Mouse (Mus musculus): ENCODE results near the gene Nat8f6. TPM values are rescaled to one million over a fixed set of nuclear protein-coding genes. Genes with fewer than 3 reads are reported as not detected.
"Not testable (repeated sequence)": the region's sequence is repeated elsewhere in the genome, so short reads cannot be mapped to it uniquely, and the experiment has no call there.

Gene Nat8f6
- polyA plus RNA-seq, 2 experiments from 2014 or later: not detected

DNA sequence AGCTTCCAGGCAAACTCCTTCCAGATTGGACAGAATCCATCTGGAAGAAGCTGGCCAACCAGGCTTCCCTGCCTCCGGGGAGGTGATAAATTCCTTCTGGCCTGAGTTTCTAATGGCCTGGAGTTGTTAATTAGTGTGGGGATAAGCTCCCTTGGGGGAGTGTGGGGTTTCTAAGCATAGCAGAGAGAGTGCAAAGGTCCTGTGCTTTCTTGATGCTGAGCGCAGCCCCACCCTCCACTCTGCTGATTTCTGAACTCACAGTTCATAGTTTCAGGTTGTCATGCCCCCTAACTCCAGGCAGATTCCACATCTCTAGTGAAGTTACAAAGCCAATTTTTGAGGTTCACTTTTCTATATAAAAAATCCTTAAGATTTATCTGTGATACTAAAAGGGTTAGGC is 14.3 kb upstream of the Nat8f6 start:
- not testable (repeated sequence) for ATAC-seq

DNA sequence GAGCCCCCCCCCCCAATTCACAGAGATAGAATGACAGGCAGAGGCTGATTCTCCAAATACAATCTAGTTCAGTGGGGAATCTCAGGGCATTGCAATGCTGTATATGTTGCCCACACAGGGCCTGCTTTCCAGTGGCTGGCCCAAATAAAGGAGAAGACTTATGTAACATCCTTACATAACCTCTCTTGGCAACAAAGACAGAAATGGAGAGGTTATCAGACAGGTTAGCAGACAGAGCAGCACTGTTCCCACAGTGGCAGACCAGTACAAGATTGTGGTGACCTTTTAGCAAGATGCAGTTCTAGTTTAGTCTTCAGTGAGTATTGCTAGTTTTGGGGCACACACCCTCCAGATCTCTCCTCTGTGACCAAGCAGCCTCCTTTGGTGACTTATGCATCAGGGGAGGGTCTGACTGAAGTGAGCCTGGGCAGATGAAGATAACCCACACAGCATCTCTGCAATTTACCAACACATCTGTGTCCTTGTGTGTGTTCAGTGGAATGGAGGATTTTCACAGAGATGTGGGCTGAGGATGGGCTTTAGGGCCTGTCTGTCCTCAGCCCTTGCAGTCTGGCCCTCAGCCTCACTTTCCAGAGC is 13.8 kb upstream of the Nat8f6 start:
- not testable (repeated sequence) for ATAC-seq

DNA sequence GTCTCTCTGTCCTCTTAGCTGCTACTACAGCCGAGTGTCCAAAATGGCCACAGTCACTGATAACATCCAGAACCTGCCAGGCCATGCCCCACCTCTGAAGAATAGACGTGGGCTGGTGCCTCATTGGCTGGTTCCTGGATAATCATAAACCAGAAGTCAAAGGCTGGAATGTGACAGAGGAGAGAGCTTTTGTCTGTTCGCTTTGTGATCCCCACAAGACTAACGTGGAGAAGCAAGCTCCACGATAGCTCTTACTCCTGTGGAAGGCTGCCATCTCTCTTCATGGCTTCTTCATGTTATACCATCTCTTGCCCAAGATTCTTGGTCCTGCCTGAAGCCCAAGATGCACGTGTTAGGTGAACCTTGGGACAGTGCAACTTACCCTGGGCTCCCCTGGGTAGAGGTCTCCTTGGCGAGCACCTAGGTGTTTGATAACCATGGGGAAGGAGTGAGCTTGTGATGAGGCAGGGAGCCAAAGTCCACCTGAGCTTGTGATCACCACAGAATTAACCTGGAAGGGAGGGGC is 11.1 kb upstream of the Nat8f6 start, which contains the start of gene Nat8:
Nat8 (minus strand) TSS at position 287 of the 526 bp plus-strand sequence.
- ATAC-seq: no peak

DNA sequence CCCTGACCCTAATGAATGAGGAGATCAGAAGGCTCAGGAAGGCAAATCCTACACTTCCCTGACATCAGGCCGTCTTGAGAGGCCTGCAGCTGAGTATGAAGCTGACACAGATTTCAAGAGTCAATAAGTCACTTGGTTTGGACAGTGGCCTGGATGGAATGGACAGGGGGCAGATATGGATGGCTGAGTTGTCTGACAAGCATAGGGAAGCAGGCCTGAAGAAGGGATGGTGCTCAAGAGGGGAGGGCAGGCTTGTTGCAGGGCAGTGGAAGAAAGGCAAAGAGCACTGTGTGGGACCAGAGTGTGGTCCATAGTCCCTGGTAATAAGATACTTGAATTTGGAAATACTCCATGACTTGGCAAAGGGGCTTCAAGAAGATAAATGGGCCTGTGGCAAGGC is 8.7 kb upstream of the Nat8f6 start:
- ATAC-seq: no peak

DNA sequence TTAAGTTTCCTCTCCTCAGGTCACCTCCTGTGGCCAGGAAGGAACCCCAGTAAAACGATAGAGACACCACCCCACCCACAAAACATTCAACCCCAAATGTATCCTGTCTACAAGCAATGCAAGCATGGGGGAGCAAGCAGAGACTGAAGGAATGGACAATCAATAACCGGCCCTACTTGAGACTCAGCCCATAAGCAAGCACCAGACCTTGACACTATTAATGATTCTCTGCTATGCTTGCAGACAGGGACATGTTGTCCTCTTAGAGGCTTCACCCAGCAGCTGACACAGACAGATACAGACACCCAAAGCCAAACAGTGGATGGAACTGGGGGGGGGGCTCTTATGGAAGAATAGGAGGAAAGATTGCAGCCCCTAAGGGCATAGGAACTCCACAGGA is 5.1 kb upstream of the Nat8f6 start:
- no peak for ATAC-seq

DNA sequence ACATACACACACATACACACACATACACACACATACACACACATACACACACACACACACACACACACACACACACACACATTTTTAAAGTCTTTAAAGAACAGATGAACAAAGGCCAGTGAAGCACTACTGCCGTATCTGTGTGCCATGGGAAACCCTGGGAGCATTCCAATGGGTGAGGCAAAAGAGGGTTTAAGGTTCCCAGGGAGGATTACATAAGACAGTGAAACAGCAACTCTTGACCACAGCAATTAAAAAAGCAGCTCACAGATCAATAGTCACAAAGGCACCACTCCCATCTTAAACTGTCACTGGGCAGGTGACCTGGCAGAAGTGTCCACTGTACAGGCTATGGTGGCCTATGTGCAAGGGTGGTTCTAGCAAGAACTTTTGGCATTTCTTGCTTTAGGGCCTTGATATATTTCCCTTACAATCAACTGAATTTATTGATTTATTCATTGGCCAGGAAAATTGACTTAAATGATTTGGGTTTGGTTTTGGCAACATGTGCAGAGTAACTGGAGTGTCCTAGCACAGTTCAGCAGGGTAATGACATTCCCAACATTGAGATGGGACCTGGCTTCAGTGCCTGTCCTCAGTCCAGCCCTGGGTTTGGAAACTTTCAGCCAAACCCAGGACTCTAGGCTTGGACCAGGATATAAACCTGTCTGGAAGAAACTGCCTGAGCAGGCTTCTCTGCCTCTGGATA is 2.8 kb upstream of the Nat8f6 start:
- no peak for ATAC-seq

DNA sequence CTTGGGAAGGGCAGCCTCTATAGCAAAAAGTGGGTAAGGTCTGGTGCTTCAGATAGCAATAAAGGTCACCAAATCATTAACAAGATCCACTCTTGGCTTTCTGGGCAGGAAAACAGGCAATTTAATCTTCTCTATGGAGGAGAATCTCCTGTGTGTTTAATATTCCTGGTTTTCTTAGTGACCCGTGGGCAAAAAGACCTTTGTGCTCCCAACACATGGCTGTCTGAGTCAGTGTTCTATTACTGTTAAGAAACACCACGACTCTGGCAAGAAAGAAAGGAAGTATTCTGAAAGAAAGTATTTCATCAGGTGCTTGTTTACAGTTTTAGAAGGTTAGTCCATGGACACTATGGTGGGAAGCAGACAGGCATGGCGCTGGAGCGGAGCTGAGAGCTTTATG is 1.5 kb upstream of the Nat8f6 start:
- no peak for ATAC-seq

DNA sequence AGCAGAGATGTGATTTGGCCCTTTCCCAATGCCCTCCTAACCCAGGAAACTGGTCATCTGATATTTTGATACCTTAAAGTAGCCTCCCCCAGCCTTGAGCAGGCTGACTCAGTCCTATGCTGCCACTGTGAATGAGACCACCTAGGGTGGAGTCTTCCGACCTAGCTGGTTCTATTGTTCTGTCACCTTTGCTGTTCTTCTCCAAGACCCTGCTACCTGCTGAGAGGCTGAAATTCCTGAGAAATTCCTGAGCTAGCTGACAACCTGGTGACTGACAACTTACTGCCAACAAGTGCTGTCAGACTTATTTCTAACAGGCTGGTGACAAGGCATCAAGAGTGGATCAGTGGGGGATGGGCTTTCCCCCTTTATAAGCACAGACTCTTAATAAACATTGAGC is 2.4 kb downstream of the Nat8f6 start:
- no peak for ATAC-seq

DNA sequence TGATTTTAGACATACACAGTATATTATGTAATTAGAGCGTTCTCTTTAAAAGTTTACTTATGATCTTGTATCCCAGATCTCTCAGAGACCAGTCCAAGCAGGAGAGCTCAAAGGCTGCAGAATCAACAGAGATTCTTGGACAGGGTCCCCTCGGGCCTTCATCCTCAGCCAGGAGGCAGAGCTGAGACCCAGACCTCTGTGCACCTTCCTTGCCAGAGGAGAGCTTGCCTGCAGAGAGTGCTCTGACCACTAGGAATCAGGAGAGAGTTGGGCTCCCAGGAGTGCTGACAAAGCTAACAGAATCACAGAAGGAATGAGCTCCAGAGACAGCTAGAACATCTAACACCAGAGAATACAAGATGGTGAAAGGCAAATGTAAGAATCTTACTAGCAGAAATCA is 7.4 kb downstream of the Nat8f6 start:
- ATAC-seq: no peak

DNA sequence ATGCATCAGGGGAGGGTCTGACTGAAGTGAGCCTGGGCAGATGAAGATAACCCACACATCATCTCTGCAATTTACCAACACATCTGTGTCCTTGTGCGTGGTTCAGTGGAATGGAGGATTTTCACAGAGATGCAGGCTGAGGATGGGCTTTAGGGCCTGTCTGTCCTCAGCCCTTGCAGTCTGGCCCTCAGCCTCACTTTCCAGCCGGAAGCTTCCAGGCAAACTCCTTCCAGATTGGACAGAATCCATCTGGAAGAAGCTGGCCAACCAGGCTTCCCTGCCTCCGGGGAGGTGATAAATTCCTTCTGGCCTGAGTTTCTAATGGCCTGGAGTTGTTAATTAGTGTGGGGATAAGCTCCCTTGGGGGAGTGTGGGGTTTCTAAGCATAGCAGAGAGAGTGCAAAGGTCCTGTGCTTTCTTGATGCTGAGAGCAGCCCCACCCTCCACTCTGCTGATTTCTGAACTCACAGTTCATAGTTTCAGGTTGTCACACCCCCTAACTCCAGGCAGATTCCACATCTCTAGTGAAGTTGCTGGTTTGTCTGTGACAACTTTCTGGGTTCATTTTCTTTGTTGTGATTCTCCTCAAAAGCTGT is 9.7 kb downstream of the Nat8f6 start:
- not testable (repeated sequence) for ATAC-seq

DNA sequence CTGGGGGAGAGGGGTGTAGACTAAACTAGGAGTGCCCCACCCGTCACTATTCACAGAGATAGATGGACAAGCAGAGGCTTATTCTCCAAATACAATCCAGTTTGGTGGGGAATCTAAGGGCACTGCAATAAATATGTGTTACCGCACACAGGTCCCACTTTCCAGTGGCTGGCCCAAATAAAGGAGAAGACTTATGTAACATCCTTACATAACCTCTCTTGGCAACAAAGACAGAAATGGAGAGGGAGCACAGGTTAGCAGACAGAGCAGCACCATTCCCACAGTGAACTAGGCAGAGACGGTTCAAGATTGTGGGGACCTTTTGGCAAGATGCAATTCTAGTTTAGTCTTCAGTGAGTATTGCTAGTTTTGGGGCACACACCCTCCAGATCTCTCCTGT is 10.2 kb downstream of the Nat8f6 start:
- not testable (repeated sequence) for ATAC-seq

DNA sequence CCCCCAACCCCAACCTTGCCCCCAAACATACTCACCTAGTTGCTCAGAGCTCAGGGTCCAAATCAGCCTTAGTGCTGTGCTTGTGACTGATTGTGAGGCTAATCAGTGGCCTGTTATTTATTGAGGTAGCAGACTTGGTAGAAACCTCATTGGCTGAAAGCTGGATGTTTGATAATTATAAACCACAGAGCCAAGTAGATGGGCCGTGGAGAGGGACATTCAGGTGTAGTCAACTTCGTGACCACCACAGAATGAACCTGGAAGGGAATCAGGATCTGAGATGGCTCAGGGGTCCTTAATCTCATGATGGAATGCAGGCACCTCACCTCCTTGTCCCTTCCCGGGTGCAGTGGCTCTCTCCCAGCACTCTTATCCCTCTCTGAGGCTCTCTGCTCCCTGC is 11.0 kb downstream of the Nat8f6 start:
- not testable (repeated sequence) for ATAC-seq

DNA sequence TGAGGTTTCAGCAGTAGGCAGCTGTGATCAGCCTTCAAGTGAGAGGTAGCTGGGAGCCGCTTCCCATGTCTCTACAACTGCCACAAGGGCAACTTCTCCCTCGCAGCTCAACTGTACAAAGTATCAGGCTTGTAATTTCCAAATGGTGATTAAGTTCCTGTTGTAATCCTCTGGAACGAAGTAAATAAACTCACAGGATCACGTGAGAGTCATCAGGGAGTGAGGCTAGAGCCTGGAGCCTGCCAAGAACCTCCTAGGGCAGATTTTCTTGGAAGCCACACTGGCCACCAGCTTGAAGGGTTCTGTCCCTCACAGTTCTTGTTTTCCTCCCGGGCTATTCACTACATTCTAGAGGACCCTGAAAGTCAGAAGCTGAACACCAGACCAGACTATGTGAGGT is 17.6 kb downstream of the Nat8f6 start:
- ATAC-seq: not testable (repeated sequence)

DNA sequence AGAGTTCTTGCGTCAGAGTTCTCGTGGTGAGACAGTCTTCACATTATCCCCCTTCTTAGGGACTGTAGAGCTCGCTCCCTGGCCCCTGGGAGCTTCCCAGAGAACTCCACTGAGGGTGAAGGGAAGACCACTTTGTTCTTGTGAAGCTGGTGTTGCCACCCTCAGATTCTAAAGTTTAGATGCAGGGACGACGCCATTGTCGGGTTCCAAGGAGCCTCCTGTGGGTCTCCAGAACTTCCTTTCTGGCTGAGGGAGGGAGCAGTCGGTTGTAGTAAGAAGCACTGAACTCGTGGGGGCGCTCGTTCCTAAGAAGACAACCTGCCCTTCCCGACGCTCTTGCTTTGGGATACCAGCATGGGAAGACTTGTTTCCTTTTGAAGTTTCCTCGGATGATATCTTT is 55.2 kb downstream of the Nat8f6 start, which contains the start of gene Nat8f3:
Nat8f3 (minus strand) TSS at position 223 of the 400 bp plus-strand sequence.
- not testable (repeated sequence) for ATAC-seq

DNA sequence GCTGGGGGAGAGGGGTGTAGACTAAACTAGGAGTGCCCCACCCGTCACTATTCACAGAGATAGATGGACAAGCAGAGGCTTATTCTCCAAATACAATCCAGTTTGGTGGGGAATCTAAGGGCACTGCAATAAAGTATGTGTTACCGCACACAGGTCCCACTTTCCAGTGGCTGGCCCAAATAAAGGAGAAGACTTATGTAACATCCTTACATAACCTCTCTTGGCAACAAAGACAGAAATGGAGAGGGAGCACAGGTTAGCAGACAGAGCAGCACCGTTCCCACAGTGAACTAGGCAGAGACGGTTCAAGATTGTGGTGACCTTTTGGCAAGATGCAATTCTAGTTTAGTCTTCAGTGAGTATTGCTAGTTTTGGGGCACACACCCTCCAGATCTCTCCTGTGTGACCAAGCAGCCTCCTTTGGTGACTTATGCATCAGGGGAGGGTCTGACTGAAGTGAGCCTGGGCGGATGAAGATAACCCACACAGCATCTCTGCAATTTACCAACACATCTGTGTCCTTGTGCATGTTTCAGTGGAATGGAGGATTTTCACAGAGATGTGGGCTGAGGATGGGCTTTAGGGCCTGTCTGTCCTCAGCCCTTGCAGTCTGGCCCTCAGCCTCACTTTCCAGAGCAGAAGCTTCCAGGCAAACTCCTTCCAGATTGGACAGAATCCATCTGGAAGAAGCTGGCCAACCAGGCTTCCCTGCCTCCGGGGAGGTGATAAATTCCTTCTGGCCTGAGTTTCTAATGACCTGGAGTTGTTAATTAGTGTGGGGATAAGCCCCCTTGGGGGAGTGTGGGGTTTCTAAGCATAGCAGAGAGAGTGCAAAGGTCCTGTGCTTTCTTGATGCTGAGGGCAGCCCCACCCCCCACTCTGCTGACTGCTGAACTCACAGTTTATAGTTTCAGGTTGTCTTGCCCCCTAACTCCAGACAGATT is 57.4 kb downstream of the Nat8f6 start:
- not testable (repeated sequence) for ATAC-seq

DNA sequence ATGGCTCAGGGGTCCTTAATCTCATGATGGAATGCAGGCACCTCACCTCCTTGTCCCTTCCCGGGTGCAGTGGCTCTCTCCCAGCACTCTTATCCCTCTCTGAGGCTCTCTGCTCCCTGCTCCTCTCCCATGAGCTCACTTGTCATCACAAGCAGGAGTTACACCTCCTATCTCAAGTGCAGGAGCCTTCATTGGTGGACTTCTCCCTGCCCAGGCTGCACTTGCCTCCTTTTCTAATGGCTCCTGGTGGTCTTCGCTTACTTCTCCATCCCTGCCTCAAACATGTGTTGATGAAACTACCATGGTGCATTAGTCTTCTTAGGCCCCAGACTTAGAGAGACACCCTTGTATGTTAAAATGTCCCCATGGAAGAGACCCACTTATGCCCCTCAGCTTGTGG is 58.1 kb downstream of the Nat8f6 start:
- ATAC-seq: not testable (repeated sequence)

Other genes with a start within 250 kb of the Nat8f6 start
- gene Alms1, start 233.4 kb downstream of the Nat8f6 start, polyA plus RNA-seq (2017; shearing (Covaris generic)): 1 to 10 TPM; 2.7 to 4.3 TPM
- not detected for gene Nat8f7, start 107.7 kb downstream of the Nat8f6 start, polyA plus RNA-seq (2017; shearing (Covaris generic))
- gene Nat8f3, start 55.2 kb downstream of the Nat8f6 start, polyA plus RNA-seq (2017; shearing (Covaris generic)): not detected
- not detected for gene Nat8f5, start within 50 bp of the Nat8f6 start, polyA plus RNA-seq (2017; shearing (Covaris generic))
- not detected for gene Nat8, start 11.1 kb upstream of the Nat8f6 start, polyA plus RNA-seq (2017; shearing (Covaris generic))
- gene Nat8f2, start 48.2 kb upstream of the Nat8f6 start, polyA plus RNA-seq (2017; shearing (Covaris generic)): not detected
- 1 to 10 TPM; 7.3 to 7.7 TPM for gene Nat8f4, start 83.9 kb upstream of the Nat8f6 start, polyA plus RNA-seq (2017; shearing (Covaris generic))
- gene Tprkb, start 90.9 kb upstream of the Nat8f6 start, polyA plus RNA-seq (2017; shearing (Covaris generic)): 10 to 100 TPM; 50.0 to 63.1 TPM
- 10 to 100 TPM; 11.3 to 11.6 TPM for gene Nat8f1, start 94.7 kb upstream of the Nat8f6 start, polyA plus RNA-seq (2017; shearing (Covaris generic))
- gene Dusp11, start 140.7 kb upstream of the Nat8f6 start, polyA plus RNA-seq (2017; shearing (Covaris generic)): 100 to 1,000 TPM; 223 to 225 TPM
- not detected for gene Figla, start 195.2 kb upstream of the Nat8f6 start, polyA plus RNA-seq (2017; shearing (Covaris generic))
- gene Add2, start 207.7 kb upstream of the Nat8f6 start, polyA plus RNA-seq (2017; shearing (Covaris generic)): not detected